Mouse (Mus musculus): ENCODE data around the gene Arntl. TPM values are rescaled to one million over a fixed set of nuclear protein-coding genes. Genes with fewer than 3 reads are reported as not detected.

Gene Arntl
- total RNA-seq, 2 experiments from 2014 or later = 10.6 to 12.1 TPM

Other genes starting within 250 kb of the Arntl start
- 1 to 10 TPM; 4.9 to 6.3 TPM for gene Btbd10, start 161.9 kb downstream of the Arntl start, total RNA-seq (2021)
- gene Pth, start 181.1 kb downstream of the Arntl start, total RNA-seq (2021) = not detected

All from gastrocnemius, postnatal 36 days (tissue).